Mouse (Mus musculus): ENCODE data around the gene Bbs7.

Bbs7 gene

GRCm38 (mm10) chr3:36551343-36551742 is 61.9 kb downstream of the Bbs7 start:
- WGBS = 10% methylated on average over 9 of the region's 9 CpGs

GRCm38 (mm10) chr3:36544961-36545360 is 68.3 kb downstream of the Bbs7 start:
- WGBS = 48% methylated on average over 3 of the region's 3 CpGs

GRCm38 (mm10) chr3:36541399-36541798 is 71.9 kb downstream of the Bbs7 start:
- 58% methylated on average over 2 of the region's 2 CpGs for WGBS

GRCm38 (mm10) chr3:36540756-36541155 is 72.5 kb downstream of the Bbs7 start:
- WGBS = 29% methylated on average over 2 of the region's 2 CpGs

GRCm38 (mm10) chr3:36537701-36538470 is 75.4 kb downstream of the Bbs7 start:
- 43% methylated on average over 4 of the region's 4 CpGs for WGBS

GRCm38 (mm10) chr3:36536041-36536440 is 77.2 kb downstream of the Bbs7 start:
- WGBS = 73% methylated on average over 12 of the region's 12 CpGs

GRCm38 (mm10) chr3:36533201-36533672 is 80.0 kb downstream of the Bbs7 start:
- WGBS = 56% methylated on average over 1 of the region's 1 CpGs

- 69% methylated on average over 7 of the region's 7 CpGs for WGBS
Observed at GRCm38 (mm10) chr3:36532738-36533137, 80.5 kb downstream of the Bbs7 start.

GRCm38 (mm10) chr3:36531979-36532542 is 81.2 kb downstream of the Bbs7 start:
- 18% methylated on average over 18 of the region's 18 CpGs for WGBS

GRCm38 (mm10) chr3:36531242-36531641 is 82.0 kb downstream of the Bbs7 start:
- WGBS = 33% methylated on average over 2 of the region's 2 CpGs

- WGBS = 41% methylated on average over 5 of the region's 5 CpGs
Observed at GRCm38 (mm10) chr3:36530781-36531180, 82.5 kb downstream of the Bbs7 start.

GRCm38 (mm10) chr3:36530345-36530744 is 82.9 kb downstream of the Bbs7 start:
- WGBS = 44% methylated on average over 6 of the region's 6 CpGs

- 42% methylated on average over 3 of the region's 3 CpGs for WGBS
Observed at GRCm38 (mm10) chr3:36524466-36524865, 88.8 kb downstream of the Bbs7 start.

Measured in cerebral cortex, adult 2 months (tissue).